Mouse (Mus musculus): ENCODE data around the gene Esrrg.

Esrrg gene

GRCm38 (mm10) chr1:187907407-187907806 is 298.8 kb downstream of the Esrrg start:
- no peak for DNase-seq (ENCODE audit: low read depth, low spot score)

DNA sequence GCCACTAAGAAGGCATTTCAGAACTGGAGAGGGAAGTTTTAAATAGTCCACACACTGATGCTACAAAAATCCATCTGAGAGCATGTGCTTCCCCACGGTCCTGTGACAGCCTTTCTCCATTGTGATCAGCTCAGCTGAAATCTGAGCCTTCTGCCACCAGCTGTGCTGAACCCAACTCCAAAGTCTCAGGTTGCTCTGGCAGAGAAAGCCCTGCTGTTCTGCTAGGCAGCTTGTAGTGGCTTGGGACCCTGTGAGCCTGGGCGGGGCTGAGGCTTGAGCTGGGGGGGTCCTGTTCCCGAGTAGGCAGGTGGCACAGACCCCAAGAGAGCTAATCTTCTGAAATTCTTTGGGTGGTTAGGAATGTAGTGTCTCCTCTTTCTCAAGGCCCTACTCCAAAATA is 299.3 kb downstream of the Esrrg start:
- DNase-seq (ENCODE audit: low read depth, low spot score) = peak; percentile 83

DNA sequence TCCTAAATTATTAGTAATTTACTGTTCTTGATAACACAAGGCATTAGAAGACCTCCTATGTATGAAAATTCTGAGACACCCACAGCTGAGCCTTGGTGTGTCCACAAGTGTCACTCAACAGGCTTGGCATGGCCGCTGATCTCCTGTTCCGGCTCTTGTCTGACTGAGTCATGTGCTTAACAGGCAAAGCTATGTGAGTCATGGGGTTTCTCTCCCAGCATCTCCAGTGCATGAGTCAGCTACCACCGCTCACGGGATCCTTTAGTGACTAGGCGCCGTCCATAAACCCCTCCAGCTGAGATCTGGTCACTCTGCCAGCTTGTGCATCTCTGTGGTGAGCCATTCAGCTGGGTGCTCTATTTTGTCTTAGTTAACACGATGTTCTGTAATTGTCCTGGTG is 302.1 kb downstream of the Esrrg start:
- no peak for DNase-seq (ENCODE audit: low read depth, low spot score)

GRCm38 (mm10) chr1:187911201-187911600 is 302.6 kb downstream of the Esrrg start:
- DNase-seq (ENCODE audit: low read depth, low spot score) = no peak

GRCm38 (mm10) chr1:187918303-187918702 is 309.7 kb downstream of the Esrrg start:
- no peak for DNase-seq (ENCODE audit: low read depth, low spot score)

GRCm38 (mm10) chr1:187918939-187919338 is 310.3 kb downstream of the Esrrg start:
- no peak for DNase-seq (ENCODE audit: low read depth, low spot score)

DNA sequence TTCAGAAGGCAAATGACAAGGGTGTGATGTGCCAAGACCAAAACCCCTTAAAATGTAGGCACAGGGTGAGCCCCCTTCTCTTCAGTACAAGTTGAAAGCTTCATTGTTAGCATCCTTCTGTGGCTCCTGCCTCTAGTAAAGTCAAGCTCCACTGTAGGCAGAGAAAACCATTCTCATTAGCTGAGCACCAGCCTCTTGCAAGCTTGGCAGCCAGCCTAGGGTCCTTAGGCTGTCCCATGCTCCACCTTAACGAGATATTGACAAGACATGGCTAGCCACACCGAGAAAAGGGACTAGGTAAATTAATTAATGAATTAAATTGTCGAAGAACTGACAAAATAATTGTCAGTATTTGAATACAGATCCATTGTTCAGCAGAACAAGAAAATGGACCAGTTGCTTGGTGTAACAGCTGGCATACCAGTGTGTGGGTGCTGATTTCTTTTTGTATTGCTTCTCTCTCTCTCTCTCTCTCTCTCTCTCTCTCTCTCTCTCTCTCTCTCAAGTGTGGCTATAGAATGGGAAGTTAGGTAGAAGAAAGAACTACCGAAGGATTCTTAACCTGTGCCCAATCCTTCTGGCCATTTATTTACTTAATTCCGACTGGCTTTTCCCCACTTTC is 311.7 kb downstream of the Esrrg start:
- DNase-seq (ENCODE audit: low read depth, low spot score) = no peak

DNA sequence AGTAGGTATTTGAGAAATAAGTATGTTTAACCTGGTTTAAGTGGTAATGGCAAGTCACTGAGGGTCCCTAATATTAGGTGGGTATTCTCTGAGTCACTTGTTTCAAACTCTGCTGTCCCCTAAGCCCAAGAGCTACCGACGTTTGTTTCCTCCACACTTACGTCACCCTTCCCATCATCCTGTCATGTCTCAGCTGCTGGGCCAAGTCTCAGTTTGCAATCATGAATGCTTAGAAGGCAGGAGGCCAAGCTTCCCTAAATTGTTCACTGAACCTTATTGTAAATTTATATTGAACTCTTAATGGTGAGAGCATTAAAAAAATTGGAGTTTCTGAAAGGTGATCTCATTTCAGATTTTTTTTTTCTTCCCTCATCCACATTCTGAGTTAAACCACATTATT is 322.6 kb downstream of the Esrrg start:
- no peak for DNase-seq (ENCODE audit: low read depth, low spot score)

GRCm38 (mm10) chr1:187938652-187939051 is 330.1 kb downstream of the Esrrg start:
- no peak for DNase-seq (ENCODE audit: low read depth, low spot score)

DNA sequence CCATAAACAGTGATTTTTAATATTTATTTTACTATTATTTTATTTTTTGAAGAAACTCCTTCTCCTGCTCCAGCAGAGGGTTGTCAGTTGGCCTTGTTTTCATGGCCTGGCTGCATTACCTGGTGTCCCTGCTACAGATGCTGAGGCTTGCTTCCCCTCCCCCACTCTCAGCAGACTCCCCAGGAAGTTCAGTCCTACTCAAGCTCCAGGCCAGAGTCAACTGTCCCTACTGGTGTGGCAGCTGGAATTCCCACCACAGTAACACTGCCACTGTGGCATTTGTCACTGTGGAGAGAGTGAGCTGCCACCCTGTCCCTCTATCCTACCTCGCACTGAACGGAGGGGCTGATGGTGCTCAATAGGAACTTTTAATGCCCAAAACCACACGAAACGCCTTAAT is 330.5 kb downstream of the Esrrg start:
- no peak for DNase-seq (ENCODE audit: low read depth, low spot score)

- no peak for DNase-seq (ENCODE audit: low read depth, low spot score)
Measured at GRCm38 (mm10) chr1:187951506-187951905, 342.9 kb downstream of the Esrrg start.

DNA sequence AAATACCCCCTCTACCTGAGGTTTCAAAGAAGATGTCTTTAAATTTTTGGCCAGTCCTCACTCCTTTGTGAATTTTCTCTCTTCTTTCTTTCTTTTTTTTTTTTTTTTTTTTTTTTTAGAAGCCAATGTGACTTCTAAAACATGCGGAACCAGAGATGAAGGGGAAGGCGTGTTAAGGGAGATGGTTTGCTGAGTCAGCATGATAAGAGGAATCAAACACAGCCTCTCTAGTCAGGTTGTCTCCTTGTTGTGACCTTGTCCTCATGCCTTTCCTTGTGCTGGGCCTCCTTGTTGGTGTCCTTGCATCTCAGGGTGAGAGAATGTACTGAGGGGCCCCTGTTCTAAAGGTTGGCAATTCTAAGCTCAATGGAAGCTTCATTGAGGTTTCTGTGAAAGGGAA is 348.1 kb downstream of the Esrrg start:
- no peak for DNase-seq (ENCODE audit: low read depth, low spot score)

- no peak for DNase-seq (ENCODE audit: low read depth, low spot score)
Measured at GRCm38 (mm10) chr1:187959192-187959591, 350.6 kb downstream of the Esrrg start.

GRCm38 (mm10) chr1:187961452-187961851 is 352.9 kb downstream of the Esrrg start:
- no peak for DNase-seq (ENCODE audit: low read depth, low spot score)

DNA sequence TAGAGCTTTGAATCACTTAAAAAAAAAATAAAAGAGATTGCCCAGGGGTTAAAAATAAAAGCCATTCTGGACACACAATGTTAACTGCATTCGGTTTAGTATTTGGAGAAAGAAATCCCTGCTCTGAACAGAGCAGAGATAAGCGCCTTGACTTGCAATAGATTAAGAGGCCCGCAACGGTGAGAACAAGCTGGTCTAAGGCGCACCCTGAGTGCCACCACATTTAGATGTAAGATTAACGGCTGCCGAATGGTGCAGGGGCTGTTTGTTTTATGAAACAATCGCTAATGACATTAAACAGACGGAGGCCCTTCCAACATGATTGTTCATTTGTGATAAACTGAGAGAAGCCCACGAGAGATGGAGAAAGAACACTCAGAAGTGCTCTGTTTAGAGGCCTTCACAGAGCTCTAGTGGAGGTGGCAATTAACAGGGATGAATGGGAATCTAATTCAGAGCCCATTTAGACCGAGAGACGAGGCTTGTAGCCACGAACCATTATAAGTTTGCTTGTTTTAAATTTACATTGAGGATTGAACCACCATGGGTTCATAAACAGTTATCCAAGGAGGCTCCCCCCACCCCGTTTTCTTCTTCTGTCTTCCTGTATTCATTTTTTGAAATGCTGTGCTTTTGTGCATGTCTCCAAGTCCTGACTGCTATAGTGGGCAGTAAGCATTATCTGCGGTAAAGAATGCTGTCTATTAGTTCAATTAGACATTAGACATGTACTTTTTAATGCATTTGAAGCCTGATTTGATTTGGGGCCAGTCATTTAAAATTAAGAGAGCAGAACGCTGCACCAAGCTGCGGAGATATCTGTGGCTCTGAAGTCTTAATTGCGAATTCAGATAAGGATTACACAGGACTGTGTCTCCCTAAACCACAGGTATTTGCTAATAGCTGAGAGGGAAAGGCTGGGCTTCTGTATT is 356.5 kb downstream of the Esrrg start:
- DNase-seq (ENCODE audit: low read depth, low spot score) = no peak

- no peak for DNase-seq (ENCODE audit: low read depth, low spot score)
Measured at GRCm38 (mm10) chr1:187965921-187966320, 357.3 kb downstream of the Esrrg start.

GRCm38 (mm10) chr1:187968379-187968778 is 359.8 kb downstream of the Esrrg start:
- no peak for DNase-seq (ENCODE audit: low read depth, low spot score)

GRCm38 (mm10) chr1:187969491-187969890 is 360.9 kb downstream of the Esrrg start:
- DNase-seq (ENCODE audit: low read depth, low spot score) = no peak

GRCm38 (mm10) chr1:187974396-187974795 is 365.8 kb downstream of the Esrrg start:
- peak; percentile 54 for DNase-seq (ENCODE audit: low read depth, low spot score)

DNA sequence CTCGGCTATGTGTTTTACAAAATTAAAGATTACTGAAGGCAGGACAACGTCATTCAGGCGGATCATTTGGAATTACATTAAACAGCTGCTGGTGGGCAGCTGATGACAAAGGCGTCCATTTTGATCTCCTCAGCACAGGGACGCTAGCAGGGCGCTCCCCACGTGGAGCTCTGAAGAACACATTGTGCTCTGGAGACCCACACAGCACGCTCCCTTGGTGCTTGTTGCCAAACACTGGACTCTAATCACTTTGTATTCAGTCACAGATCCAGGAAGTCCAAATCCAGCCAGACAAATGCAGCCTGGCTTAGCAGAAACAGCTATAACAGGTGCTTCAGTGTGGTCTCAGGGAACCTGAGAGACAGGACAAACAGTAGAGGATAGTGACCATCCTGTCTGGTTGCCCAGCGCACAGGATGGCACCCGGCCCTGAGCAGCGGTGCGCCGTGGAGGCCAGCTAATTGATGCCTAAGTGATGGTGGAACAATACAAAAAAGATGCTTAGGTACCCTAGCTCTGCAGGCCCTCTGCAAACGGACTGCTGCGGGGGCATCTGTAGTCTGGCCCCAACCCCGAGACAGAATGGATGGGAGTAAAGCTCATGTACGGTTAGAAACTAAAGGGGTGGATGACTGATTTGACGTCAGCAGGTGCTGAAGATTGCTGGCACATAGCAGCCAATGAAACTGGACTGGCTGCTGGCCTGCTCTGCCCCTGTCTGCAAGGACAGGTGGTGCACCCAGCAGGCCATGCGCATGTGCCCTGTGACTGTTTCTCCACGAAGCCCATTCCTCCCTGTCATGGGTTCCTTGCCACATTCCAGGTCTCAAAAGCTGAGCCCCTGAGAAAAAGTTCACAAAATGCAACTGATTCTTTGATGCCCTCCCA is 367.1 kb downstream of the Esrrg start:
- no peak for DNase-seq (ENCODE audit: low read depth, low spot score)

- DNase-seq (ENCODE audit: low read depth, low spot score) = no peak
Measured at GRCm38 (mm10) chr1:187976353-187976730, 367.8 kb downstream of the Esrrg start.

- DNase-seq (ENCODE audit: low read depth, low spot score) = no peak
Measured at GRCm38 (mm10) chr1:187981028-187981427, 372.4 kb downstream of the Esrrg start.
